Mouse (Mus musculus) right cerebral cortex, postnatal 10 days (tissue): ENCODE measurements around the gene Traf2.

Source experiments
- DNase-seq, 2 experiments: peaks; one replicate each; pipeline ENCODE4 v3.0.0; 2021; ENCODE audit warnings: low spot score in 2 of 2

Gene Traf2

GRCm38 (mm10) chr2:25497846-25498575 is 48.7 kb downstream of the Traf2 start:
- DNase-seq, result no peak

GRCm38 (mm10) chr2:25496462-25496861 is 50.3 kb downstream of the Traf2 start:
- no peak for DNase-seq

GRCm38 (mm10) chr2:25493476-25493961 is 53.2 kb downstream of the Traf2 start, which contains the start of gene Lcn12:
Lcn12 (minus strand) TSS chr2:25493911.
- DNase-seq, result no peak

GRCm38 (mm10) chr2:25492988-25493387 is 53.8 kb downstream of the Traf2 start:
- no peak for DNase-seq

- DNase-seq, result no peak
Observed at GRCm38 (mm10) chr2:25488671-25489068, 58.1 kb downstream of the Traf2 start.

GRCm38 (mm10) chr2:25487965-25488670 is 58.6 kb downstream of the Traf2 start:
- DNase-seq, result no peak

GRCm38 (mm10) chr2:25484901-25485647 is 61.7 kb downstream of the Traf2 start:
- DNase-seq, result no peak

GRCm38 (mm10) chr2:25482969-25483368 is 63.8 kb downstream of the Traf2 start:
- no peak for DNase-seq

- no peak for DNase-seq
Observed at GRCm38 (mm10) chr2:25480541-25480940, 66.2 kb downstream of the Traf2 start.

- DNase-seq, result peak in 1 of 2 experiments; percentile 34
Observed at GRCm38 (mm10) chr2:25479551-25480311, 67.0 kb downstream of the Traf2 start.

GRCm38 (mm10) chr2:25477967-25478675 is 68.6 kb downstream of the Traf2 start:
- DNase-seq, result peak; percentile 63 to 68

GRCm38 (mm10) chr2:25477541-25477940 is 69.2 kb downstream of the Traf2 start:
- no peak for DNase-seq

GRCm38 (mm10) chr2:25472550-25472949 is 74.2 kb downstream of the Traf2 start:
- DNase-seq, result no peak

GRCm38 (mm10) chr2:25469969-25470368 is 76.8 kb downstream of the Traf2 start, which contains the start of gene Ptgds:
Ptgds (minus strand) TSS chr2:25470046.
- no peak for DNase-seq

- DNase-seq, result peak; percentile 61 to 62
Observed at GRCm38 (mm10) chr2:25468962-25469915, 77.5 kb downstream of the Traf2 start.
